Mouse (Mus musculus) liver, adult (tissue): ENCODE measurements around the gene Lypd5.

ENCODE experiments used
- GATA4 ChIP-seq: IDR thresholded peaks from 2 replicates; pipeline ENCODE4 v1.6.1; 2014; ENCODE audit warnings: mild to moderate bottlenecking, low read length; ENCODE audit not compliant: insufficient replicate concordance

Gene Lypd5

DNA sequence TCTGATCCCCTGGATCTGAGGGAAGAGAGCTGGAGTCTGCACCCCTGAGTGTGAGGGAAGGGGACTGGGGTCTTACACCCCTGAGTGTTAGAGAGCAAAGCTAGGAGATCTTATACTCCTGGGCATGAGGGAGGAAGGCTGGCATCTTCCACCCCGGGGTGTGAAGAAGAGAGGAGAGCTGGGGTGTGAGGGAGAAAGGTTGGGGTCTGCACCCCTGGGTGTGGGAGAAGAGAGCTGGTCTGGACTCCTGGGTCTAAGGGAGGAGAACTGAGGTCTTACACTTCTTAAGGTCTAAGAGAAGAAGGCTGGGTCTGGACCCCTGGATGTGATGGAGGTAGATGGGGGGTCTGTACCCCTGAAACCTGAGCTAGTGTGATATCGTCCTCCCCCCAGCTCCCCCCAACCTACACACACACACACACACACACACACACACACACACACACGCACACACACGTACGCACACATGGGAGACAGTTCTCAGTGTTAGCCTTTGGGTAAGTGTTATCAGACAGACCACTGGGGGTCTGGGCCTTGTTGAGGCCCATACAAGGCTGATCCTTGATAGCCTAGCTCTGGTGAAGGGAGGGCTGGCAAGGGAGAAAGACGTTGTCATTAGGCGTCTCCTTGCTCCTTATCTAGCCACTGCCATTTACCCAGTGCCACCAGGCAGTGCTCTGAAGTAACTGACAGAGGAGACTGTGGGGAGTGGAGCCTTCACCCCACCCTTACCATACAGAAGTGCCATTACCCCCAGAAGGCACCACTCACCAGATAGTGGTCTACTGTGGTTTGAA lies 22.2 kb downstream of the Lypd5 start:
- no peak for TF ChIP-seq GATA4

DNA sequence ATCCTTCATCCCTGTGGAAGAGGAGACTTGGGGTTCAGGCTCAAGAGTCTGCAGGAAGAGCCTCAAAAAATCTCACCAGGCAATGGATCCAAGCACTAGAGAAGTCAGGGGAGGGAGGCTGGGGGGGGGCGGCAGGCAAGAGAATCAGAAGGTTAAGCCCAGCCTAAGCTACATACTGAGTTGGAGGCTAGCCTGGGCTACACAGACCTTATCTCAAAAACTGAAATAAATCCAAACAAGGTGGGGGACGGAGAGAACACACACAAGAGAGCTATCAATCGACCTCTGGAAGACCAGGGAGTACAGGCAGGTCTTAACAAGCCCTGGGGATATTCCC lies 22.8 kb downstream of the Lypd5 start:
- TF ChIP-seq GATA4 = no peak

DNA sequence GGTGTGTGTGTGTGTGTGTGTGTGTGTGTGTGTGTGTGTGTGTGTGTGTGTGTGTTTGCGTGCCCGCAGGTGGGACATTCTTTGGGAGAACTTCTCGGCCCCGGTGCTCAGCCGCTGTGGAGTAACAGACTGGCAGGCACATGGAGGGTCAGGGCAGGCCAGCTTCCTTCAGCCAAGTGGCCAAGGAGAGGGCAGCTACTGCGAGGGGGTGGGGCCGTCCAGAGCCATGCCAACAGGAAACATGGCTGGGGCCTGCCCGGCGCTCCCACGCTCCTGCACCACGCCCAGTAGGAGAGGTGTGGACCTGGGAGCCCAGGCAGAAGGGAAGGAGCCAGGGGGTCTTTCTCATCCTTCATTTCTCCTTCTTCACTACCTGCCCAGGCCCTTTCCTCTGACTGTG lies 23.3 kb downstream of the Lypd5 start:
- no peak for TF ChIP-seq GATA4

DNA sequence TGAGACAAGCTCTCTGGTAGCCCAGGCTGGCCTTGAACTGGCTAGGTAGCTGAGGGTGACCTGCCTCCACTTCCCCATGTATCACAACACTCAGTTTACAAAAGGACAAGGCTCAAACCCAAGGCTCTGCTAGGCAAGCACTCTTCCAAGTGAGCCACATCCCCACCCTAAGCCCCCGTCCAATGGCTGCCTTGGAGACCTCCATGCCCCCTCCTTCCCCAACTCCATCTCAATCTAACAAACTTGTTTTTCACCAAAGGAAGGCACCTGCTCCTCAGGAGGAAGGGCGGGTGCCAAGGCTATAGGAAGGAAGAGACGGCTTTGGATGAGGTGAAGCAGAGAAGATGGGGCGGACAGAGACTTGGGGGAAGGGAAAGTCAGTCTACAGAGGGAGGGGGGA lies 23.8 kb downstream of the Lypd5 start:
- no peak for TF ChIP-seq GATA4

DNA sequence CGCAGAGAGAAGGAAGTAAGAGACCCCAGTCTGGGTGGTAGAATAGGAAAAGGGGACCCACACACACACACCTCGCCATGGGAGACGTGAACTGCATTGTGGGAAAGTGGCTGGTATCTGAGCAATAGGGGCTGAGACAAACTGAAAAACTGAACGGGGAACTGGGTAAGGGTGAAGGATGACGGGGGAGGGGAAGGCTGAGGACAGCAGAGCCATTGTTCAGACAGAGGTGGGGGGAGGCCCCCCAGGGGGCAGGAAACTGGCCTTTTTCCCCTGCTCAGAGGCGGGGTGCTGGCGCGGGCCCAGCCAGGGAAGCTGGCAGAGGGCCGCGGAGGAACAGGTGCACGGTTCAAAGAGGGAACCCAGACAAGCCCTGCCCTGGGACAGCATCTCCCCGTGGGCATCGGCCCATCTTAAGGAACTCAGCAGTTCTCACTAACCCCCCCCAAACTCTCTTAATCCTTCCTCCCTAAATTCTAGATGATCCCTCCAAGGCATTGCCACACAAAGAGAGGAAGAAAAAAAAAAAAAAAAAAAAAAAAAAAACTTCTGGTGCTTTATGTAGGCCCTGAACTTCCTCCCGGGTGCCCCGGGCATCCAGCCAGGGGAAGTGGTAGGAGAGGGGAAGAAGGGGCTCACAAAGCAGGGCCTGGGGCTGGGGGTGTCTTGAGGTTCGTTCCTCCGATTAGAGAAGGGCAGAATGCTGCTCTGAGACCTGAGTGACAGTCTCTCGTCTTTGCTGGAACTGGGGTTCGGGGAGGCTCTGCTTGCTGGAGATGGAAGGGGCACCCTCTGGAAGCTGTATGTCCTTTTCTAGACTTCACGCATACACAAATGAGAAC lies 24.8 kb downstream of the Lypd5 start:
- no peak for TF ChIP-seq GATA4

DNA sequence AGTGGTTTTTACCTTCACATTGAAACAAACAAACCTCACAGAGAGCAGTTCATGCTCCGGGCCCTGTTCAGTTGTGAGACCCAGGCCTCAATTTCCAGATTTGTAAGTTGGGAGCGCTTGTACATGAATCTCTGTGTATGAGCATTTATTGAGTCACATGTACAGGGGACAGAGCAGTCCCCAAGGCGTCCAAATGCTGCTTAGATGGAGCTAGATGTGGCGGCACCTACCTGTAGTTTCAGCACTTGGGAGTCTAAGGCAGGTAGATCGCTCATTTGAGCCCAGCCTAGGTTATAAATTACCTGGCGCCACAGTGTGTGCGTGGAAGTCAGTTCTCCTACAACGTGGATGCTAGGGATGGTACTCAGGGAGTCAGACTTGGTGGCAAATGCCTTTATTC lies 27.5 kb downstream of the Lypd5 start:
- no peak for TF ChIP-seq GATA4

DNA sequence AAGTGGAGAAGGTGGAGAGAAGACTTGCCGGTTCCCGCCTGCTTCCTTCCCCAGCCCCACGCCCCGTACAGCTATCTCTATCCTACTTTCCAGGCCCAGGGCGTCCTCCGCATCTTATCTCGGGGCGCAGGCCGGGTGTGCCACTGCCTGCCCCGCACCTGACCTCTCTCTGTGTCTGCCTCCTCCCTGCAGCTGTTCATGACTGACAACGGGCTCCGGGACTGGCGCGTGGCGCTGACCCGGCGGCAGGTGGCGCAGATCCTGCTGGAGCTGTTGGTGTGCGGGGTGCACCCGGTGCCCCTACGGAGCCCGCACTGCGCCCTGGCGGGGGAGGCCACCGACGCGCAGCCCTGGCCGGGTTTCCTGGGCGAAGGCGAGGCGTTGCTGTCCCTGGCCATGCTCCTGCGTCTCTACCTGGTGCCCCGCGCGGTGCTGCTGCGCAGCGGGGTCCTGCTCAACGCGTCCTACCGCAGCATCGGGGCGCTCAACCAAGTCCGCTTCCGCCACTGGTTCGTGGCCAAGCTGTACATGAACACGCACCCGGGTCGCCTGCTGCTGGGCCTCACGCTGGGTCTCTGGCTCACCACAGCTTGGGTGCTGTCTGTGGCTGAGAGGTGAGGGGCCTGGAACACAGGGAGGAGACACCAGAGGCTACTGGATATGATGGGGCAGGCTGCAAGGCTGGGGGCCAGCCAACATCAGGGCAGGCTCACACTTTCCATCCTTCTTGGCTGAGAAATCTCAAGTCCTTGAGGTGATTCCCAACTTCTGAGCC lies 28.3 kb downstream of the Lypd5 start:
- TF ChIP-seq GATA4 = no peak; the same call in 1 of the 2 replicates

DNA sequence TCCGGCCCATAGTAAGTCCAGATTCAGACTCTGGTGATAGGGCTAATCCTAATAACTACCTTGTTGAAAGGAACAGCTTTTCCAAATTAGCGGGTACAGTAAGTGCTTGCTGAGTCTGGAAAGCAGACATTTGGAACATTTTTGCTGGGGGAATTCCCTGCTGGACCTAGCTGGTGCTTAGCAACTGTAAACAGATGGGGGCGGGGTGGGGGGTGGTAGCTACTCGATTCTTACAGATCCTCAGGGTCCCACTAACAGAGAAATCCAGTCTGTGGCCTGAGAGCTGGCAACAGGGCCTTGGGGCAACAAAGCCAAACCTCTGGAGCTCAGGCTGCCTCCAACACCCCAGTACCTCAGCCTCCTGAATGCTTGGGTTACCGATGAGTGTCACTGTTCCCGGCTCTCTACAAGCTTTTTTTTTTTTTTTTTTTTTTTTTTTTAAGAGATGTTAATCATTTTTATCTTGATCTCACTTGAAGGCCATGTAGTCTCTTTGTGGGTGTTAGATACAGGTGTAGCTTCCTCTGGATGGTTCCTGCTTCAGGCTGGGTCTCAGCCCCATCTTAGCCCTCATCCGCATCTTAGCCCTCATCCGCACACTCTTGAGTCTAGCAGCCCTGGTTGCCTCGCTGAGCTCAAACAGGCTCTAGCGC lies 29.2 kb downstream of the Lypd5 start:
- TF ChIP-seq GATA4 = no peak

DNA sequence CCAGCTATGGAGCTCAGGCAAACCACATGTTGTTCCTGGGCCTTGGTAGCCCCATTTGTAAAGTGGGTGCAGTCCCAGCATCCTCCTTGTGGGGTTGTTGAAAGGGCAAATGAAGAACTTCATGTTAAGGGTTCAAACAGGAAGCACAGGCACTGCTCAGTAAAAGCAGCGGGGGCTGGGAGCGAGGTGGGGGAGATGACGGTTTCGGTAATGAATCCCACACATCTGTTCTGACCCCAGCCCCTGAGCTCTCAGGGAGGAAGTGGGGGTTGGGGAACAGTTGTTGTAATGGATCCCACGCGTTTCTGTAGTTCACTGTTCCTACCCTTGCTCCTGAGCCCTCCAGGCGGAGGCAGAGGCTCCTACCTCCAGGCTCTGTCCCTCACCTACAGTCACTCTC lies 30.9 kb downstream of the Lypd5 start:
- TF ChIP-seq GATA4 = no peak

DNA sequence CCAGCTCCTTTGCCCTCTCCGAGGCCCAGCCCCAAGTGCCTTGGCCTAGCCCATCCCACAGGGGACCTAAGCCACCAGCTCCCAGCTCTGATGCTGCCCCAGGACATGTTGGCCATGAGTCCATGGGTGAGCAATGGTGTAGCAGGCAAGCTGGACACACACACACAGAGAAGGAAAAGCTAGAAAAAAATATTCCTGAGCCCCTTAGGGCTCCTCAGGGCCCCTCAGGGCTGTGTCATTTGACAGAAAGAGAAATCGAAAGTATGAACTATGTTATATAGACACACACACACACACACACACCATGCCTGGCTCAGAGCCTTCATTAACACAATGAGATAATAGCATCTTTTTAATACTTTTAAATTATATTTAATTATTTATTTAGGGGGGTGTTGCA lies 31.4 kb downstream of the Lypd5 start:
- no peak for TF ChIP-seq GATA4

DNA sequence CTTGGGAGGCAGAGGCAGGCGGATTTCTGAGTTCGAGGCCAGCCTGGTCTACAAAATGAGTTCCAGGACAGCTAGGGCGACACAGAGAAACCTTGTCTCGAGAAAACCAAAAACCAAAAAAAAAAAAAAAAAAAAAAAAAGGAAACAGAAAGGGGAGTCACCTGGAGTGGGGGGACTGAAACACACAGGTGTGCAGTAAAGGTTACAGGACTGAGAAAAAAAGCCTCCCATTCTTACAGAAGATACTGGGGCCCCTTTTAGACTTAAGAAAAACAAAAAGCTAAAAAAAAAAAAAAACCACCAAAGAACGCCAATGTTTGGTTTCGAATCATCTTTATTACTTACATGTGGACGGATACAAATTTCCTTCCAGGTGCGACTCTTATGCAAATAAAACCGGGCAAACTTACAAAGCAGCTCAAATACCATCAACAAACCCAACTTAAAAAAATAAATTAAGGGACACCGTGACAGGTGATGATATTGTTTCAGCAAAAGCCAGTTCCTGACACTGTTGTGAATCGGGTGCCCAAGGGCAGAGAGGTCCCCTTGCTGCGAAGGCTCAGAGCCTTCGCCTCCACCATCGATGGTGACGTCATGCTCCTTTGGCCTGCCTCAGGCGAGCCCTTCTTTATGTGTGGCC lies 33.9 kb downstream of the Lypd5 start:
- TF ChIP-seq GATA4 = no peak

DNA sequence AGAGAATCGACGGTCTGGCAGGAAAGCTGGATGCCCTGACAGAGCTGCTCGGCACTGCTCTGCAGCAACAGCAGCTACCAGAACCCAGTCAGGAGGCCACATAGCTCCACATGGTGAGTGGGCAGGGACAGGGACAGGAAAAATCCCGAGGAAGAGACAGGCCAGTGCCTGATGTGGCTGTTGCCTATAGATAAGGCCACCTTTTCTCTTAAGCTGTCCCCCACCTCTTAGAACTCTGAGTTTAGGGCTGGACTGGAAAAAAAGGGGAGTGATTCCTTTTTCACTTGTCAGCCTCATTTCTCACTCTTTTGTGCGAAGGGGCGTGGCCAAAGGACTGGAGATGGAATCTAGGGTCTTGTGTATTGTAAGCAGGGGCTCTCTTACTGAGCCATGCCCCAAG lies 35.1 kb downstream of the Lypd5 start:
- no peak for TF ChIP-seq GATA4

DNA sequence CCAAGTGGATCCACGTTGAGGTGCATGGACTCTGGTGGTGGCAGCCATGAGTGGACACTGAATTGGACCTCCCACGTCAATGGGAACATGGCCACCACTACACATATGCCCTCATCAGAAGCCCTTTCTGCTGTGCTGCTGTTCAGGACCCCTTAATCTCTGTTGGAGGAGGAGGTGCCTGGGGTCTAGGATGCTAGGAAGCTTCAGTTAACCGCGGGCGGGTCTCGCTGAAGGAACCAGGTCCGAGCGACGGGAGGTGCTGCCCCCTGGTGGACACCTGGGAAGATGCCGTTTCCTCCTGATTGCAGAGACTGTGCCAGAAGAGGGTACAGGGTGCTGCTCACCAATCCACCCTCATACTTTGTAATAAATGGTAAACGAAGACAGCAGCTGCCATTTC lies 35.8 kb downstream of the Lypd5 start:
- TF ChIP-seq GATA4 = no peak

DNA sequence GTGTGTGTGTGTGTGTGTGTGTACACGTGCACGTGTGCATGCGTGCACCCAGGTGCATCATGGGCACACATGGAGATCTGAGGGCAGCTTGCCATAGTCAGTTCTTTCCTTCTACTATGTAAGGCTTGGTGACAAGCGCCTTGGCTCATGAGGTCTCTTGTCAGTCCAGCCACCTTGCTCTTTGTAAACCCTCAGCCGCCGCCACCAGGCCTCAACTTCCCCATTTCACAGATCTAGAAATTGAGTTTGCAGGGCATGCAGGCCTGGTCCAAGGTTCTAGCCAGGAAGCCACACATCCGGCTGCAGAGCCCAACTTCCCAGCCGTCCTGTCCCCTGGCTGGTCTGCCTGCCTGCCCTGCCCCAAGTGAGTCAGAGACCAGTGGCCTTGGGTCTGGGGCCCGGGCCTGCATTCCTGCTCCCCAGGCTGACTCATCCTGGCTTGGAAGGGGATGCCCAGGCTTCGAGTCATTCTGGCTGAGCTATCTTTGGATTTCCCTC lies 38.1 kb downstream of the Lypd5 start:
- no peak for TF ChIP-seq GATA4

DNA sequence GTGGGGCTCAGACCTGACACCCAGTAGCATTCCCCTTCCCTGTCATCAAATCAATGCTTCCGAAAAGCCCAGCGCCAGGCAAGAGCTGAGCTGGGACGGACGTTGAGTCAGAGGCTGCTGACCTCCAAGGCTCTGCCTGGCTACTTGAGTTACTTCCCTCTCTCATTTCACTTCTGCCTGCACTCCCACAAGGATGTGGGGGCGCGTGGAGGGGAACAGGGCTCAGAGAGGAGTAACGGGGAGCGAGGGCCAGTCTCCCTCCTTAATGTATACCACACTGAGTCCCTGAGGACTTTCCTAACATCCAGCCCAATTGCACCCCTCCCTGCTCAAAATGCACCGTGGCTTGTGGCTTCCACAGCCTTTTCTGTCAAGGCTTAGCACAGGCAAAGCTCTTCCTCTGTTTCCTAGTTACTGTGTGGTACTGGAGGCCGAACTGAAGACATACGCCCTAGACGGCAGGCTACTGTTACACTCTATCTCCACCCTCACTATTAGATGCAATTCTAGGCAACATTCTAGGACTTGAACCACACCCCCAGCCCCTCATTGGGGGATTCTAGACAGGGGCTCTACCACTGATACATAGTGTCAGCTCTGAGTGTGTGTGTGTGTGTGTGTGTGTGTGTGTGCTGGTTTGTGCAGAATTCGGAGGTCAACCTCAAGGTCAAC lies 40.7 kb downstream of the Lypd5 start:
- no peak for TF ChIP-seq GATA4

DNA sequence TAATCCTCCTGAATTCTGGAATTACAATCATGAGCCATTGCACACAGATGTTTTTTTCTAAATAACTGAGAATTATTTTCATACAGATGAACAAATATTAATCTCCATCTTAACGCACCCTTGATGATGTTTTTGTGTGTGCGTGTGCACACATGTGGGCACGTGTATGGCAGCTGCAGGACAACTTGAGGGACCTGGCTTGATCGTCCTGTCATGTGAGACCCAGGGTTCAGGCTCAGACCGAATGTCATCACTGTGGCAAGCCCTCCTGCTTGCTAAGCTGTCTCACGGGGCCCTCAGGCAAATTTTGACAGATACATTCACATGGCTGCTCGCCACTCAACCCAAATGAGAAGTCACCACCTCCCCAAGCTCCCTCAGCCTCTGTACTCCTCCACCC lies 41.5 kb downstream of the Lypd5 start:
- no peak for TF ChIP-seq GATA4
